Mouse (Mus musculus) limb, embryonic 12.5 days (tissue): Measurements from ENCODE around the gene Hist2h3c2. TPM values are rescaled to one million over a fixed set of nuclear protein-coding genes. Genes with fewer than 3 reads are reported as not detected.

Experiments
- ATAC-seq: fragments of 200-750 bp; cut with Nextera tagmentation; 2 replicates; pipeline ENCODE4 v1.8.0; 2017; ENCODE audit warnings: low read depth, moderate TSS enrichment; ENCODE audit not compliant: insufficient number of reproducible peaks, insufficient read depth, low FRiP score, low TSS enrichment
- H3K27ac ChIP-seq: fragments of 300-500 bp; sonication (generic); 2 replicates; pipeline ENCODE4 v1.5.1; 2016; ENCODE audit warnings: mild to moderate bottlenecking, moderate library complexity
- H3K27me3 ChIP-seq: fragments of 300-500 bp; sonication (generic); 2 replicates; pipeline ENCODE4 v1.6.1; 2016; ENCODE audit warnings: mild to moderate bottlenecking, moderate library complexity
- H3K36me3 ChIP-seq: fragments of 300-500 bp; sonication (generic); 2 replicates; pipeline ENCODE4 v1.6.1; 2016; ENCODE audit warnings: mild to moderate bottlenecking, moderate library complexity
- H3K4me1 ChIP-seq: fragments of 300-500 bp; sonication (generic); replicated peaks from 2 replicates; pipeline ENCODE4 v1.6.1; 2016
- H3K4me2 ChIP-seq: fragments of 300-500 bp; sonication (generic); 2 replicates; pipeline ENCODE4 v1.6.1; 2016; ENCODE audit warnings: mild to moderate bottlenecking, moderate library complexity
- H3K4me3 ChIP-seq: fragments of 300-500 bp; sonication (generic); replicated peaks from 2 replicates; pipeline ENCODE4 v1.5.1; 2016; ENCODE audit warnings: mild to moderate bottlenecking
- H3K9ac ChIP-seq: fragments of 300-500 bp; sonication (generic); replicated peaks from 2 replicates; pipeline ENCODE4 v1.6.1; 2016; ENCODE audit warnings: mild to moderate bottlenecking, moderate library complexity
- H3K9me3 ChIP-seq: fragments of 300-500 bp; sonication (generic); 2 replicates; pipeline ENCODE4 v1.6.1; 2016; ENCODE audit warnings: mild to moderate bottlenecking, moderate library complexity
- WGBS: fragments of 180-500 bp; shearing (Covaris S2); methylation state at CpG from one replicate; pipeline ENCODE4 v1.1.7; 2016; 5-methylcytosine and 5-hydroxymethylcytosine counted together
- microRNA-seq: library from miRNA; unstranded; fragments of <30 nt; microRNA quantifications from one replicate; pipeline ENCODE4, GENCODE M21; 2017
- polyA plus RNA-seq: library from polyadenylated mRNA; unstranded; fragments of >200 nt; fragmentation: Nextera tagmentation; extraction: Ambion mirVana; gene quantifications from 2 replicates; pipeline ENCODE4 v1.2.1, GENCODE M21; 2016

Hist2h3c2 gene
- polyA plus RNA-seq, 1 experiment from 2014 or later, result 11.9 TPM

DNA sequence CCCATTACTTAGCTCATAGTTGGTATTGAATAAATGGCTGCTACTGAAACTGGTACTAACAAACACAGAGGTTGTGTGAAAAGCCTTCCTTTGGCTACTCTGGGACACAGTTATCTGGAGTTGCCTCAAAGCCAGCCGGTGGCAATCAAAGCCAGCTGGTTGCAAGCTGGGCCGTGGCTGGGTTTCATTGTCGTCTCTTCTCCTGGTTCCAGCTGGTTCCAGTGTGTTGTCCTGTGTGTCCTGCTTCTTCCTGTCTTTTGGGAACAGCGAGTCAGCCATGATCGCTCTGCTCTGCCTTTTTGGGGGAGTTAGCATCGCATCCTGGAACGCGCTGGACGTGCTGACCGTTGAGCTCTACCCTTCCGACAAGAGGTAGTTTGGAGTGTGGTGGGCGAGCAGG lies 46.0 kb downstream of the Hist2h3c2 start:
- Histone ChIP-seq H3K4me1 (peaks cover 9% of the 10 kb centered on the region), H3K9me3 (no peaks in the 10 kb centered on the region), H3K4me3 (no peak overlapping the region), H3K27me3 (0 out of 2 replicates have a peak, but pooled peaks cover 3% of the 10 kb centered on the region), H3K4me2 (no peak overlapping the region), H3K27ac (no peak overlapping the region), H3K9ac (no peak overlapping the region), H3K36me3 (peaks cover 7% of the 10 kb centered on the region; the same call in 1 of the 2 replicates)
- 44% methylated on average over 12 of the region's 12 CpGs for WGBS
- no peak for ATAC-seq

Small RNA genes lying within 50 kb of the gene (microRNA-seq; reads per million reads assigned to microRNA genes)
- gene Gm44492 (not detected), gene Gm47311 (not detected), gene Gm47313 (not detected)

Other genes with a start within 250 kb of the Hist2h3c2 start
- 79.8 and 91.8 TPM in 2 replicates for gene Plekho1, start 243.1 kb downstream of the Hist2h3c2 start, polyA plus RNA-seq
- 36.5 and 38.9 TPM in 2 replicates for gene Vps45, start 180.7 kb downstream of the Hist2h3c2 start, polyA plus RNA-seq
- gene Otud7b, start 134.6 kb downstream of the Hist2h3c2 start, polyA plus RNA-seq, result 18.7 and 23.3 TPM in 2 replicates
- 31.3 and 34.0 TPM in 2 replicates for gene Mtmr11, start 77.1 kb downstream of the Hist2h3c2 start, polyA plus RNA-seq
- gene Sf3b4, start 66.8 kb downstream of the Hist2h3c2 start, polyA plus RNA-seq, result 178 and 209 TPM in 2 replicates
- gene Sv2a, start 58.0 kb downstream of the Hist2h3c2 start, polyA plus RNA-seq, result 5.6 and 5.9 TPM in 2 replicates
- gene Bola1, start 19.4 kb downstream of the Hist2h3c2 start, polyA plus RNA-seq, result 54.6 and 56.3 TPM in 2 replicates
- 1.7 and 2.0 TPM in 2 replicates for gene Hist2h2ab, start 19.3 kb downstream of the Hist2h3c2 start, polyA plus RNA-seq
- 13.1 and 17.7 TPM in 2 replicates for gene Hist2h2ac, start 18.2 kb downstream of the Hist2h3c2 start, polyA plus RNA-seq
- gene Hist2h2be, start 18.0 kb downstream of the Hist2h3c2 start, polyA plus RNA-seq, result 9.9 and 10.4 TPM in 2 replicates
- gene Hist2h2aa2, start 1.1 kb upstream of the Hist2h3c2 start, polyA plus RNA-seq, result 50.0 and 66.0 TPM in 2 replicates
- 17.4 and 36.2 TPM in 2 replicates for gene Hist2h2aa1, start 6.4 kb upstream of the Hist2h3c2 start, polyA plus RNA-seq
- 0.35 TPM in 1 of 2 replicates, not detected in the other for gene Hist2h3c1, start 7.6 kb upstream of the Hist2h3c2 start, polyA plus RNA-seq
- gene Hist2h4, start 24.2 kb upstream of the Hist2h3c2 start, polyA plus RNA-seq, result 19.4 and 26.5 TPM in 2 replicates
- gene Hist2h3b, start 29.5 kb upstream of the Hist2h3c2 start, polyA plus RNA-seq, result 95.3 and 139 TPM in 2 replicates
- 21.4 and 34.9 TPM in 2 replicates for gene Hist2h2bb, start 30.6 kb upstream of the Hist2h3c2 start, polyA plus RNA-seq
- 0.94 and 1.1 TPM in 2 replicates for gene Fcgr1, start 54.8 kb upstream of the Hist2h3c2 start, polyA plus RNA-seq
- not detected in 2 replicates for gene BC107364, start 213.2 kb upstream of the Hist2h3c2 start, polyA plus RNA-seq